ENCODE assay signal across 8 mouse cellular contexts in genomic region chr14:111681092-111681708, GRCm38 (mm10). TPM values are rescaled to one million over a fixed set of nuclear protein-coding genes. Genes with fewer than 3 reads are reported as not detected.
DNase-seq lines count a peak whose midpoint lies in the region; ATAC-seq and TF ChIP-seq lines count a peak whose summit lies in the region.

No protein-coding gene starts in this region.

- peaks cover 51% of the 10 kb centered on the region for H3K27me3 ChIP-seq in lung, embryonic 15.5 days
- peaks cover 35% of the 10 kb centered on the region for H3K27me3 ChIP-seq in hindbrain, embryonic 10.5 days (ENCODE audit: insufficient read depth, poor library complexity, severe bottlenecking)
- H3K27me3 ChIP-seq in limb, embryonic 13.5 days: peaks cover 35% of the 10 kb centered on the region

- TF ChIP-seq CTCF in lung, adult 2 months (IDR thresholded peaks at IDR 0.05; ENCODE audit: insufficient read depth, low read length): no peak
- TF ChIP-seq CTCF in cortical plate, adult 2 months (IDR thresholded peaks at IDR 0.05; ENCODE audit: extremely low read depth, insufficient read depth, low read length): no peak

- DNase-seq in lung, adult 2 months: no peak
- peak; percentile 57 for DNase-seq in hindbrain, embryonic 10.5 days (ENCODE audit: low spot score)
- peak; percentile 73 for DNase-seq in retina, postnatal 1 day
- no peak for DNase-seq in gastrocnemius, postnatal 36 days
- DNase-seq in urinary bladder, postnatal 36 days (ENCODE audit: low spot score in 2 of 2): no peak

- 0% methylated on average over 38 of the region's 38 CpGs for WGBS in lung, embryonic 15.5 days
- 1% methylated on average over 38 of the region's 38 CpGs for WGBS in lung, adult 2 months
- WGBS in hindbrain, embryonic 10.5 days: 2% methylated on average over 38 of the region's 38 CpGs
- WGBS in limb, embryonic 13.5 days: under 1% methylated on average over 38 of the region's 38 CpGs

- ATAC-seq in lung, embryonic 15.5 days (ENCODE audit: borderline replicate concordance, extremely low read depth, low FRiP score, low TSS enrichment): peak; percentile 40; the same call in 1 of the 2 replicates
- ATAC-seq in limb, embryonic 13.5 days (ENCODE audit: low FRiP score, low read depth): peak; percentile 68

- H3K9me3 ChIP-seq in lung, embryonic 15.5 days: no peaks in the 10 kb centered on the region
- H3K9me3 ChIP-seq in hindbrain, embryonic 10.5 days: no peaks in the 10 kb centered on the region
- H3K9me3 ChIP-seq in limb, embryonic 13.5 days: no peaks in the 10 kb centered on the region

- H3K4me1 ChIP-seq in lung, embryonic 15.5 days: peaks cover 26% of the 10 kb centered on the region; the same call in 1 of the 2 replicates
- no peaks in the 10 kb centered on the region for H3K4me1 ChIP-seq in lung, adult 2 months (ENCODE audit: control insufficient read depth, insufficient read depth, low read length)
- peaks cover 6% of the 10 kb centered on the region; the same call in 1 of the 2 replicates for H3K4me1 ChIP-seq in cortical plate, adult 2 months (ENCODE audit: control insufficient read depth, insufficient read depth, low read length)
- peaks cover 30% of the 10 kb centered on the region for H3K4me1 ChIP-seq in hindbrain, embryonic 10.5 days (replicated peaks)
- H3K4me1 ChIP-seq in limb, embryonic 13.5 days: peaks cover 17% of the 10 kb centered on the region

- 0 out of 2 replicates have a peak overlapping the region, but pooled peaks have one; percentile 18 for H3K9ac ChIP-seq in lung, embryonic 15.5 days
- H3K9ac ChIP-seq in limb, embryonic 13.5 days: peak overlapping the region; percentile 71

- no peak for TF ChIP-seq POLR2A in lung, adult 2 months (IDR thresholded peaks at IDR 0.05; ENCODE audit: borderline replicate concordance, extremely low read depth, low read depth, low read length)
- TF ChIP-seq POLR2A in cortical plate, adult 2 months (IDR thresholded peaks at IDR 0.05; ENCODE audit: extremely low read depth, insufficient read depth, low read length): no peak

- H3K4me2 ChIP-seq in lung, embryonic 15.5 days: peak overlapping the region; percentile 88
- peak overlapping the region; percentile 96 for H3K4me2 ChIP-seq in limb, embryonic 13.5 days (replicated peaks)

- H3K36me3 ChIP-seq in lung, embryonic 15.5 days: no peaks in the 10 kb centered on the region
- peaks cover 17% of the 10 kb centered on the region for H3K36me3 ChIP-seq in hindbrain, embryonic 10.5 days
- no peaks in the 10 kb centered on the region for H3K36me3 ChIP-seq in limb, embryonic 13.5 days

- H3K27ac ChIP-seq in lung, embryonic 15.5 days: no peak overlapping the region
- no peak overlapping the region for H3K27ac ChIP-seq in cortical plate, adult 2 months (ENCODE audit: insufficient read depth, low read length)
- H3K27ac ChIP-seq in hindbrain, embryonic 10.5 days: peak overlapping the region; percentile 81
- no peak overlapping the region for H3K27ac ChIP-seq in limb, embryonic 13.5 days

- peak overlapping the region; percentile 43 for H3K4me3 ChIP-seq in lung, embryonic 15.5 days
- no peak overlapping the region for H3K4me3 ChIP-seq in lung, adult 2 months (replicated peaks; ENCODE audit: extremely low read depth, low read depth, low read length)
- peak overlapping the region; percentile 18 for H3K4me3 ChIP-seq in cortical plate, adult 2 months (ENCODE audit: insufficient read depth, low read length)
- H3K4me3 ChIP-seq in hindbrain, embryonic 10.5 days: peak overlapping the region; percentile 54
- H3K4me3 ChIP-seq in limb, embryonic 13.5 days: peak overlapping the region; percentile 58

- intact Hi-C loops in gastrocnemius, postnatal 36 days (cut with DNase I): no loop called here

RNA-seq across cellular contexts. Expression of gene Slitrk5, which starts 6.3 kb away (rescaled TPM):
- 0.53 and 0.65 TPM in 2 replicates for polyA plus RNA-seq in lung, embryonic 15.5 days (2015; fragmentation: Nextera tagmentation; extraction: Ambion mirVana)
- 0.02 TPM in 1 of 2 replicates, not detected in the other for polyA plus RNA-seq in lung, adult 2 months (2012; rRNA removed)
- 29.7 and 31.7 TPM in 2 replicates for polyA plus RNA-seq in cortical plate, adult 2 months (2012; rRNA removed)
- polyA plus RNA-seq in hindbrain, embryonic 10.5 days (2016; fragmentation: Nextera tagmentation; extraction: Ambion mirVana): 13.4 and 16.1 TPM in 2 replicates
- 4.6 and 4.8 TPM in 2 replicates for polyA plus RNA-seq in limb, embryonic 13.5 days (2015; fragmentation: Nextera tagmentation; extraction: Ambion mirVana)
- under 1 TPM; 0.08 to 0.10 TPM for total RNA-seq in gastrocnemius, postnatal 36 days (2021)

Comparison
In these comparisons a context has a peak if more than half of its experiments do, and no peak if none do; other contexts are left out.
1. DNase-seq: peak in hindbrain, embryonic 10.5 days (single experiment) and retina, postnatal 1 day (single experiment); none in lung, adult 2 months (single experiment), gastrocnemius, postnatal 36 days (0 of 2) and urinary bladder, postnatal 36 days (0 of 2).